Mouse (Mus musculus) E14TG2a.4 (cell line): Measurements from ENCODE around the gene Zfp12.

ENCODE experiments used
- CTCF ChIP-seq: conservative IDR thresholded peaks from 2 replicates; pipeline ENCODE4 v1.5.1; 2014; ENCODE audit warnings: low read length
- NANOG ChIP-seq: IDR thresholded peaks from 2 replicates; pipeline ENCODE4 v1.6.1; 2014; ENCODE audit warnings: borderline replicate concordance, low read length, mixed read lengths
- POU5F1 ChIP-seq: IDR thresholded peaks from 2 replicates; pipeline ENCODE4 v1.6.1; 2014; ENCODE audit warnings: low read length, borderline replicate concordance

- TF ChIP-seq CTCF (no peak), POU5F1 (no peak), NANOG (no peak)
Measured at GRCm38 (mm10) chr5:143295330-143295729, 60.4 kb downstream of the Zfp12 start.
